Mouse (Mus musculus): Measurements from ENCODE around the gene Ghitm. TPM values are rescaled to one million over a fixed set of nuclear protein-coding genes. Genes with fewer than 3 reads are reported as not detected.
"Not testable (repeated sequence)": the region's sequence is repeated elsewhere in the genome, so short reads cannot be mapped to it uniquely, and the experiment has no call there.

The Ghitm gene
- polyA plus RNA-seq (2015; fragmentation: Nextera tagmentation; extraction: Ambion mirVana) = 179 and 188 TPM in 2 replicates

DNA sequence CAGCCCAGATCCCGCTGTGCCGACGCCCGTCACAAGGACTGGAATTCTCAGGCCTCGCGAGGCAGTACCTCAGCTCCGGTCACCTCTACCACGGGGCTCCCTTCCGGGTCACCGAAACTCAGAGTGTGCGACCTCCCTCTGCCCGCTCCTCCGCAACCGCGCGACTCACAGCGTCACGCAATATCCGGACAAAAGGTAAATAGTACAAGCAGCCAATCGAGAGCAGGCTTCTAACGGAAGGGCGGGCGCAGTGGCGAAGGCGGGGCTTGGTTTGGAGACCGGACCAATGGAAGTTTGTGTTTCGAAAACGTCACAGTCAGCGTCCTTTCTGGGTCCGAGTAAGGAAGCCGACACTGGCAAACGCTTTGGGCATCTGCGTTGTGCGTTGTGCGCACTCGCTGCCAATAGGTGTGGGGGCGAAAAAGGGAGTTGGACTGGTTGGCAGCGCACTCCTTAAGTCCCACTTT is at the start of gene Ghitm:
Ghitm (minus strand) TSS at position 146 of the 467 bp plus-strand sequence.
- H3K27me3 ChIP-seq = no peaks in the 10 kb centered on the region
- no peaks in the 10 kb centered on the region for H3K9me3 ChIP-seq
- peak within 1 kb of the TSS; percentile 93 for H3K9ac ChIP-seq (replicated peaks)
- peak within 1 kb of the TSS; percentile 78 for H3K4me2 ChIP-seq (replicated peaks)
- peaks cover 21% of the 10 kb centered on the region for H3K36me3 ChIP-seq
- WGBS = under 1% methylated on average over 38 of the region's 38 CpGs
- peak within 1 kb of the TSS; percentile 95 for H3K4me3 ChIP-seq (replicated peaks)
- H3K27ac ChIP-seq = peak within 1 kb of the TSS; percentile 85
- peaks cover 11% of the 10 kb centered on the region for H3K4me1 ChIP-seq (replicated peaks)
- peak; percentile 99 for ATAC-seq

DNA sequence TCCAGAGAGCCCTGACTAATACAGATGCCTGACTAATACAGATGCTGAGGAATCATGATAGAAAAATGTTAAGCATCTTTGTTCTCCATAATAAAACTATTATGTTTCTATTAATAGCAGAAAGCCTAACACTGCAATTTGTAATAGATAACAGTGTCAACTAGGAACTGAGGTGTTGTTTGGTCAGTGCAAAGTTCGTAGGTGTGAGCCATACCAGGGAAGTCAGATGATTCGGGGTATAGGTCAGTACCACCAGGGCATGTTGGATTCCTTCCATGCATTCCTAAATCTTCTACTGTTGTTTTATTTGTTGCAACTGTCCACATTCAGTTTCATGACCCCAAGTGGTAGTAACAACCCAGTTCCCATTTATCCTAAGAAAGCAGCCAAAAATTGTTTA is 49.8 kb upstream of the Ghitm start:
- Histone ChIP-seq H3K4me1 (replicated peaks) (no peaks in the 10 kb centered on the region), H3K27ac (no peak overlapping the region), H3K4me2 (replicated peaks) (no peak overlapping the region), H3K9me3 (no peaks in the 10 kb centered on the region), H3K9ac (replicated peaks) (no peak overlapping the region), H3K4me3 (replicated peaks) (no peak overlapping the region), H3K36me3 (no peaks in the 10 kb centered on the region), H3K27me3 (no peaks in the 10 kb centered on the region)
- WGBS = 89% methylated on average over 2 of the region's 2 CpGs
- ATAC-seq = no peak

DNA sequence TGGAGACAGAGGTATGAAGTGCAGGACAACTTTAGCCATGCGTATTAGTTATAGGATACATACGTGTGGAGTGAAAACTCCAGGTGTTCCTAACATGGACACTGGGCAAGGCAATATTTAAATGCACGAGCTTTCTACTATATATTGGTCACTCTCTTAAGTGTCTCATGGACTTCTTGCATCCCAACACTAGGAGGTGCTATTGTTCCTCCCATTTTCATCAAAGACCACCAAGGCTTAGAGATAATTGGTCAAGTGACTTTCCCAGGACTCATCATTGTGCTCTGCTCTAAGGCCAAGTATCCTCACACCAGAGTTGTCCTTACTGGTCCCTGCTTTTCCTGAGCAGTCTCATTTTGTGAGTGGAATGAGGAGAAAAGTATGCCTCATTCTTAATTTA is 39.4 kb upstream of the Ghitm start:
- Histone ChIP-seq H3K4me3 (replicated peaks) (no peak overlapping the region), H3K9me3 (no peaks in the 10 kb centered on the region), H3K36me3 (no peaks in the 10 kb centered on the region), H3K27me3 (no peaks in the 10 kb centered on the region), H3K4me2 (replicated peaks) (no peak overlapping the region), H3K4me1 (replicated peaks) (no peaks in the 10 kb centered on the region), H3K9ac (replicated peaks) (no peak overlapping the region), H3K27ac (no peak overlapping the region)
- no peak for ATAC-seq
- 81% methylated on average over 3 of the region's 3 CpGs for WGBS

DNA sequence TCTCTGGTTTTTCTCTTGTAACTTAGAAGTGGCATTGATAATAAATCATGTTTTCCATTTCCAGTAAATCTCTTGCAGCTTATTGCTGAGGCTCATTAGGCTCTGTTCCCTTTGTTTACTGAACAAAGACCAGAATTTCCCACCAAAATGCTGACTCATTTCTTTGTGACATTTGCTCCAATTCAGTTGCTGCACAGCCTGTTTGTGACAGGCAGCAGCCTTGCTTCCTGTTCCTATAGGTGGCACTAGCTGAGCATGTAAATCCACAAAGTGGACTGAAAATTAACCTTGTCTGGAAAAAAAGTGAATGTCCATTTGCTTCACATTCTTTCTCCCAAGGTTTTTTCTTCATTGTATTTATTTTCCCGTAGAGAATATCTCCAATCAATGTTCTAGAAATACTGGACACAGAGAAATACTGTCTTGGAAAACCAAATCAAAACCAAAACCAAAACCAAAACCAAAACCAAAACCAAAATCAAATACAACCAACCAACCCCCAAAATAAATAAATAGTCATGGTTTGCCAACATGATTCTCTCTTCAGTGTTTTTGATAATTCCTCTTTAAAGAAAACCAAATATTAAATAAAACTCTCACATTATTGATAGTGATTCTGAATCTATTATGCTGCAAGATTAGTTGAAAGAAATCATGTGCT is 30.3 kb upstream of the Ghitm start:
- peak; percentile 56; the same call in 1 of the 2 replicates for ATAC-seq
- Histone ChIP-seq H3K27me3 (no peaks in the 10 kb centered on the region), H3K4me3 (replicated peaks) (no peak overlapping the region), H3K36me3 (no peaks in the 10 kb centered on the region), H3K9me3 (no peaks in the 10 kb centered on the region), H3K4me1 (replicated peaks) (no peaks in the 10 kb centered on the region), H3K27ac (no peak overlapping the region), H3K4me2 (replicated peaks) (no peak overlapping the region), H3K9ac (replicated peaks) (no peak overlapping the region)
- WGBS = 69% methylated on average over 1 of the region's 1 CpGs

DNA sequence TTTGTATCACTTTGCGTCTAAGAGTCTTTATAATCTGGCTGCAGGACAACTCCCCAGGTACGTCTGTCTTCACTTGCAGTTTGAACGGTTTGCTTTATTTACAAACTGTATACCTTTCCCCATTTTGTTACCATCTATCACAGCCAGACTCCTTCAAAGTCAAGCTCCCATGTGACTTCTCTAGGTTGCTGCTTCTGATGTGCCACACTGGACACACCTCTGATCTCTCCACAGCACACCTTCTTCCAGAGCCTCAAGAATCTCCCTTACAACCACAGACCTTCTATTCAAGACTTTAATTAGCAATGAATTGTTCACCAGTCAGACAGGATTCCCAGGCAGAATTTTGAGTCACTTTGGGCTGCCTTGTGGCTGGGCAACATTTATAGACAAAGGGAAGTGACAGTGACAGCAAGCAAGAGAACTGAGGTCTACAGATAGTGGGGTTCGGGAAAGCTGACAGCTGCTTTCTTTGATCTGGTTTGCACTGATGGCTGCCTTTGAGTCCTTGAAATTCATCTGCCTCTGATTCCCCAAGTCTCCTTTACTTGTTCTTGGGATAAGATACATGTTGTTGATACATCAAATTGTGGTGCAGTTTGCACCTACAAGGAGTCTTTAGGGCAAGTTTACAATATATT is 29.4 kb upstream of the Ghitm start:
- Histone ChIP-seq H3K27me3 (no peaks in the 10 kb centered on the region), H3K4me2 (replicated peaks) (no peak overlapping the region), H3K4me3 (replicated peaks) (no peak overlapping the region), H3K27ac (no peak overlapping the region), H3K36me3 (no peaks in the 10 kb centered on the region), H3K9ac (replicated peaks) (no peak overlapping the region), H3K4me1 (replicated peaks) (no peaks in the 10 kb centered on the region), H3K9me3 (no peaks in the 10 kb centered on the region)
- no peak for ATAC-seq
- 82% methylated on average over 4 of the region's 4 CpGs for WGBS

DNA sequence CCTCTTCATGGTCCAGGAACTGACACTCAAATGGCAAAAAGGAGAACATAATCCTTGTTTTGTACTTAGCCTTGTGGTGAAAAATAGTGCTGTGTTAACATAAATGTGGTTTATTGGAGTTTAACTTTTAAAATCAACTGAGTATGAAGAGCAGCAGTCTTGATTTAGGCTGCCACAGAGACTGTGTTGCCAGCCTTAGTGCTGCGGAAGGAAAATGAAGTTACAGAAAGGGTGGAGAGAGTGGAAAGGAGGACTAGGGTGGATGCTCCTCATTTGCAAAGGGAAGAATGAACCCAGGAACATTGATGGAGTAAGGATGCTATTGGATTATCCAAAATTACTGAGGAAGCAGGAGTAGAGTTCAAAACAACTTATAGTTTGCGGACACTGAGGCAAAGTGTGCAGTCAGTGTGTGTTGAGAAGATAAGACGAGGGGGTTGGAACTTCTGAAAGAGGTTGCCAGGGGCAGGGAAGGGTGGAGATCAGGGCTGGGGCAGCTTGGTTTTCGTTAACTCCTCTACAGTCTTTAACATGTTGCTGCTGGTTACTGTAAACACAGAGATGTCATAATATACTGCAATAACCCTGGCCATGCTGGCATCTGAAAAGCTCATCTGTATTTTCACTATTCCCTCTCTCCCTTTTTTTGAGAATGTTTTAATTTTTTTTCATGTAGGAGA is 28.3 kb upstream of the Ghitm start:
- Histone ChIP-seq H3K4me3 (replicated peaks) (no peak overlapping the region), H3K27me3 (no peaks in the 10 kb centered on the region), H3K9me3 (no peaks in the 10 kb centered on the region), H3K27ac (no peak overlapping the region), H3K4me2 (replicated peaks) (no peak overlapping the region), H3K36me3 (no peaks in the 10 kb centered on the region), H3K4me1 (replicated peaks) (no peaks in the 10 kb centered on the region), H3K9ac (replicated peaks) (no peak overlapping the region)
- 87% methylated on average over 4 of the region's 4 CpGs for WGBS
- no peak for ATAC-seq

DNA sequence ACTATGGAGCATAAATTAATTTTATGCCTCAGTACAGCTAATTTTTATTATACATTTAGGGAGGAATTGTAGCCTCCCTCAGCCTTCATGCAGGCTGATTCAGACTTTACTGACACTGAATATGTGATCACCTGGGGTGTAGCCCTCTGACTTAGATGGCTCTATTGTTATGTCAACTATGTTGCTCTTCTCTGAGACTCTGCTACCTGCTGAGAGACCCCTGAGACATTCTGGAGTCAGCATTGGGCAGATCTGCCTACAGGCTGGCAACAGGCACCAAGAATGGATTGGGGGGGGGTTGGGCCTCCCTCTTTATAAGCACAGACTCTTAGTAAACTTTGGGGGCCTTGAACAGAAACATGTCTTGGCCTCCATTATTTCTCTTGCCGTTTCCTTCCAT is 19.3 kb upstream of the Ghitm start:
- WGBS = 96% methylated on average over 1 of the region's 1 CpGs
- ATAC-seq = no peak
- H3K27me3 ChIP-seq = no peaks in the 10 kb centered on the region

DNA sequence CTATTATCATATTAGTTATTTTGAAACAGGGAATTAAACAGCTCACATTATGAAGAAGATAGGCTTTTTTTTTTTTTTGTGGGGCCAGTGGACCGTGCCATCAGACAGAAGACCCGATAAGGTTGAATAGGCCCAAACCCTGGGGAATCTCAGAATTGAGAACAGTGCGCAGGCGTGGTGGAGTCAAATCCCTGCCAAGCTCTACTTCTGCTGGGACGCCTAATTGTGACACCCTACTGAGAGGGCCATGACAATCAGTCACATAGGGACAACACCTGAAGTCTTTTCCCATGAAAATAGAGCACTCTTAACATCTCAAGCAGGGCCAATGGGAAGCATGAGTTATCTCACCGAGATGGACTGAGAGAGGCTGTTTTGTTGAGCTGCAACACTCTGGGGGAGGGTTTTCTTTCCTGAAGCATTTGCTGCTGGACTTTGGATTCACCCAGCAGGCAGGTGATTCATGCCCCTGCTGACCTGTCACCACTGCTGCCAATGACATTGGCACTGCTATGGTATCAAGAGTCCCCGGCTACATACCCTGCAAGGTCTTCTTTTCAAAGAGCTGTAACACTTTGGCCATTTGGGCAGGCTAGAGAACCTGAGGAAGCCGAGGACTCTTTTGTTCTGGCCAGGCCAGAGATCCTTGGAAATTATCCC is 4.1 kb upstream of the Ghitm start:
- ATAC-seq = no peak
- Histone ChIP-seq H3K9ac (replicated peaks) (no peak overlapping the region), H3K36me3 (no peaks in the 10 kb centered on the region), H3K4me3 (replicated peaks) (no peak overlapping the region), H3K9me3 (no peaks in the 10 kb centered on the region), H3K4me2 (replicated peaks) (no peak overlapping the region), H3K4me1 (replicated peaks) (peaks cover 4% of the 10 kb centered on the region), H3K27me3 (no peaks in the 10 kb centered on the region), H3K27ac (no peak overlapping the region)
- 46% methylated on average over 8 of the region's 8 CpGs for WGBS

More for the DNA sequence above, 19.3 kb upstream of the Ghitm start:
- Histone ChIP-seq H3K36me3 (no peaks in the 10 kb centered on the region), H3K4me1 (replicated peaks) (no peaks in the 10 kb centered on the region), H3K27ac (no peak overlapping the region), H3K9me3 (peaks cover 4% of the 10 kb centered on the region; the same call in 1 of the 2 replicates), H3K4me3 (replicated peaks) (no peak overlapping the region), H3K4me2 (replicated peaks) (no peak overlapping the region), H3K9ac (replicated peaks) (no peak overlapping the region)

DNA sequence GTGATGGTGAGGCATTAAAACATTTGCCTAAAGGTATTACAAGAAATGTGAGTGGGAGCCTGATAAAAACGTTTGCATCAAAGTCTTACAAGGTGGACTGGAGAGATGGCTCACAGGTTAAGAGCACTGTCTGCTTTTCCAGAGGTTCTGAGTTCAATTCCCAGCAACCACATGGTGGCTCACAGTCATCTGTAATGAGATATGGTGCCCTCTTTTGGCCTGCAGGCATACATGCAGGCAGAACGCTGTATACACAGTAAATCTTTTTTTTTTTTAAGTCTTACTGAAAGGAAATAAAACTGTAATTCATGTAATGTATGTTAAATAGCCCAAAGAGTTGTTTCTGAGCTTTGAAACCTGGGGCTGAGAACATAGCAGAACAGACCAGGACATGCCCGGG is 2.5 kb upstream of the Ghitm start:
- not testable (repeated sequence) for H3K36me3 ChIP-seq; H3K9ac ChIP-seq (replicated peaks); H3K4me2 ChIP-seq (replicated peaks); H3K27ac ChIP-seq; H3K9me3 ChIP-seq; ATAC-seq; H3K27me3 ChIP-seq; H3K4me3 ChIP-seq (replicated peaks)
- WGBS = 75% methylated on average over 2 of the region's 3 CpGs
- peaks cover 11% of the 10 kb centered on the region for H3K4me1 ChIP-seq (replicated peaks)

DNA sequence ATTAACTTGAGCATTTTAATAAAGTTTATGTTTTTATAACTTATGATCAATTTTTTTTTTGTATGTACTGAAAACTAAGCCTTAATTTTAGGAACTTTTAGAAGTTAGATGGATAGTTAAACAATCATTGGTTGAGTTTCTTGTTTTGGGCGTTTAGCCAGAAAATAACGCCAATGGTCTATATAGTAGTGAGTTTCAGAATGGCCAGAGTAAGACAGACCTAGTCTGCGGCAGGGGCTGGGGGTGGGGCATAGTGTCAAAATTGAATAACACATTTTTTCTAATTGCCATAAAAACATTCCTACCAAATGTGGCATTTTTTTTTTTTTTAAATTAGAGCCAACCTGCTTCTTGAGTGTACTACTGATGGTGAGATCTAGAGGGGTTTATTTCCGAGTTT is 1.0 kb upstream of the Ghitm start:
- Histone ChIP-seq H3K4me3 (replicated peaks) (no peak overlapping the region), H3K4me2 (replicated peaks) (no peak overlapping the region), H3K27ac (no peak overlapping the region), H3K9ac (replicated peaks) (no peak overlapping the region), H3K4me1 (replicated peaks) (peaks cover 11% of the 10 kb centered on the region), H3K27me3 (no peaks in the 10 kb centered on the region), H3K36me3 (peaks cover 13% of the 10 kb centered on the region), H3K9me3 (no peaks in the 10 kb centered on the region)
- WGBS = 85% methylated on average over 4 of the region's 4 CpGs
- ATAC-seq = no peak

DNA sequence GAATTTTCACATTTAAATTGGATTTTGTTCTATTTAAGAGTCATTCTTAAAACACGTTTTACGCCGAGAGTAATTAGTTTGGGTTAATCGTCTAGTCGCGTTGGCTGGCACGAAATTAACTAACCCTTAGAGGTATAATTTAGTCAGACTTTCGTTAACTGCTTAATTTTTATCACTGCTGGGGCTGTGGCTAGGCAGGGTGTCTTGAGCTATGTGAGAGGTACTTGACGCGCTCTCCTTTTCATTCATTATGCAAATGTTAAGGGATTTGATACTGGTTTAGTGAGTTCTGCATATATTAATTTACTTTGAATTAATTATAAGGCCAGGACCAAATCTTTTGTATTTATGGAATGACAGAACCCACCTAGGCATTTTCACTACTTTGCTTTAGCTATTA is 599 bp upstream of the Ghitm start:
- Histone ChIP-seq H3K36me3 (peaks cover 17% of the 10 kb centered on the region), H3K4me1 (replicated peaks) (peaks cover 11% of the 10 kb centered on the region), H3K27ac (peak overlapping the region; percentile 22; the same call in 1 of the 2 replicates), H3K9me3 (no peaks in the 10 kb centered on the region), H3K27me3 (no peaks in the 10 kb centered on the region), H3K4me2 (replicated peaks) (peak overlapping the region; percentile 62), H3K9ac (replicated peaks) (peak overlapping the region; percentile 29), H3K4me3 (replicated peaks) (peak overlapping the region; percentile 95)
- peak; percentile 68 for ATAC-seq
- under 1% methylated on average over 10 of the region's 10 CpGs for WGBS
